Mouse (Mus musculus): ENCODE data around the gene Rmnd1. TPM values are rescaled to one million over a fixed set of nuclear protein-coding genes. Genes with fewer than 3 reads are reported as not detected.

The Rmnd1 gene
- 71.6 TPM for polyA plus RNA-seq (2017; shearing (Covaris generic))

DNA sequence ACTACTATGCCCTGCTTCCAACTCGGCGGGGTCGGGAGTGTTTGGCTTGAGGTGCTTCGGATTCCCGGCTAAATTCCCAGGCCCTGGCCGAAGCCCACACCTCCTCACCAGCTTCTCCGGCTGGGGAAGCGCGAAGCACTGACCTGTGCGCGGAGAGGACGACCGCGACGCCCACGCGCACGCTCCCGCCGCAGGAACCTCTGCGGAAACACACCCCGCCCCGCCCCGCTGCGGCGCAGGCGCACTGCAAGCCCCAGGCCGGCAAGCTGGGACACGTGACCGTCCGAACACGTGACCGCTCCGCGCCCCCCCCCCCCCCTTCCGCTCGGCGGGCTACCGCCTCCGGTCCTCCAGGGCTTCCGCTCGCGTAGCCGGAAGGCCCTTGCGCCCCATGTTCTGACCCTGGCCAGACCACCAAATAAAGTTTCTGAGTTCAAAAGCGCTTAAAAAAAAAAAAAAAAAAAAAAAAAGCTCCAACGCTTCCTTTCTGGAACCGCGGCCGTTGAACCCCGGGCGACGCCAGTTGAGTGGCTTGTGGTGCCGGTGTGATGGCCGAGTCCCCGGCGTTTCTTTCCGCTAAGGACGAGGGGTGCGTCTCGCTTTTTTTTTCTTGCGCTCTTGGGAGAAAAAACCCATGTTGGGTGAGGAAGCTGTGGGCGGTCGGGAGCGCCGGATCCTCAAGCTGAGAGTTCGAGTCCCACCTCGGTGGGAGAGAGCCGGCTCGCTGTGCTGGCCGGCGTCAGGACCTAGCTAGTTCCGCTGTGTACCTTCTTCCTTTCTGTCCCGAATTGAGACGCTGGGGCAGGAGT, at the start of gene Rmnd1, which contains the start of gene Armt1:
Gene Rmnd1 (minus strand): TSS at position 266 of the 809 bp plus-strand sequence.
Gene Armt1 (plus strand): TSS at position 345 of the 809 bp plus-strand sequence.

DNA sequence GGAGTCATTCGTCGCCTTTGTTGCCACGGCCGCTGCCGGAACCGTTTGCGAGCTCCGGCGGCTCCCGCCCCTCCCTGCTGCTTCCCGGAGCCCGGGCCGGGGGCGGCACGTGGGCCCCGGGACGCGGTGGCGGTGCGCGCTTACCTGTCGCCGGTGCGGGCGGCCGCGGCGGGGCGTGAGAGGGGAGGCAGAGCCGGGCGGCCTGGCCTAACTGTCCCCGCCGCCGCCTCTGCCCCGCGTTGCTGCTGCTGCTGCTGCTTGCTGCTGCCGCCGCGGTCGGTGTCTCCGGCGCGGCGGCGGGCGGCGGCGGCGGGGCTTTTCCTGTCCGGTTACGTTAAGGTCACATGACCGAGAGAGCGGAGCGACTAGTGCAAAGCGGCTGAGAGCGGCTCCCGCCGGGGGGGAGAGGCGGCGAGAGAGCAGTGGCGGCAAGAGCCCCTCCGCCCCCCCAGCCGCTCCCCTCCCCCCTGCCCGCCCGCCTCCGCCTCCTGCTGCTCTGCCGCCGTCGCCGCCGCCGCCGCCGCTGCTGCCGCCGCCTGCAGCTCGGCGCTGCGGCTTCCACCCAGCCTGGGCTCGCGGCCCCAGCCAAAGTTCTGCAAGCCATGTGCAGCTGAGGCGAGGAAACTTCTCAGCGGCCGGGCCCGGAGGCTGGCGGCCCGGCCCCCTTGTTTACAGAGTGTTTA, 44.3 kb downstream of the Rmnd1 start, which contains the start of gene Zbtb2:
Gene Zbtb2 (minus strand): TSS at position 408 of the 683 bp plus-strand sequence.

Other genes starting within 250 kb of the Rmnd1 start
- 8.2 TPM for gene Akap12, start 166.0 kb downstream of the Rmnd1 start, polyA plus RNA-seq (2017; shearing (Covaris generic))
- 43.6 TPM for gene Zbtb2, start 44.3 kb downstream of the Rmnd1 start, polyA plus RNA-seq (2017; shearing (Covaris generic))
- 25.2 TPM for gene Armt1, start 79 bp upstream of the Rmnd1 start, polyA plus RNA-seq (2017; shearing (Covaris generic))
- 0.13 TPM for gene Ccdc170, start 50.1 kb upstream of the Rmnd1 start, polyA plus RNA-seq (2017; shearing (Covaris generic))
- 1.5 TPM for gene Esr1, start 179.2 kb upstream of the Rmnd1 start, polyA plus RNA-seq (2017; shearing (Covaris generic))